Mouse (Mus musculus) forebrain, postnatal 0 days (tissue): ENCODE measurements at regions not wholly inside any gene's neighbourhood (a gene's known extent, or its start where the extent isn't known, plus 50 kb on each side); places are given as distances from the start of the nearest gene placed in this dataset.
"Not testable (repeated sequence)": the region's sequence is repeated elsewhere in the genome, so short reads cannot be mapped to it uniquely, and the experiment has no call there.

Experiments
- ATAC-seq: fragments of 200-750 bp; cut with Nextera tagmentation; 2 replicates; pipeline ENCODE4 v1.8.0; 2017; ENCODE audit warnings: mild to moderate bottlenecking, moderate library complexity
- DNase-seq: peaks from one replicate; pipeline ENCODE4 v3.0.0-alpha.2; 2015
- H3K27ac ChIP-seq: fragments of 300-500 bp; sonication (generic); 2 replicates; pipeline ENCODE4 v1.5.1; 2014; ENCODE audit warnings: low read depth, mild to moderate bottlenecking, antibody characterized with exemption, low read length, moderate library complexity, mixed read lengths
- H3K27me3 ChIP-seq: fragments of 300-500 bp; sonication (generic); 2 replicates; pipeline ENCODE4 v1.6.1; 2014; ENCODE audit warnings: mild to moderate bottlenecking, low read length, mixed read lengths; ENCODE audit not compliant: insufficient read depth
- H3K36me3 ChIP-seq: fragments of 300-500 bp; sonication (generic); 2 replicates; pipeline ENCODE4 v1.6.1; 2014; ENCODE audit warnings: mild to moderate bottlenecking, moderate library complexity; ENCODE audit not compliant: insufficient read depth
- H3K4me1 ChIP-seq: fragments of 300-500 bp; sonication (generic); 2 replicates; pipeline ENCODE4 v1.6.1; 2014; ENCODE audit warnings: antibody characterized with exemption; ENCODE audit not compliant: insufficient read depth
- H3K4me2 ChIP-seq: fragments of 300-500 bp; sonication (generic); 2 replicates; pipeline ENCODE4 v1.6.1; 2014; ENCODE audit warnings: low read depth, mild to moderate bottlenecking, moderate library complexity
- H3K4me3 ChIP-seq: fragments of 300-500 bp; sonication (generic); 2 replicates; pipeline ENCODE4 v1.5.1; 2014; ENCODE audit warnings: low read depth, low read length, mixed read lengths
- H3K9ac ChIP-seq: fragments of 300-500 bp; sonication (generic); 2 replicates; pipeline ENCODE4 v1.6.1; 2014; ENCODE audit warnings: mild to moderate bottlenecking
- H3K9me3 ChIP-seq: fragments of 300-500 bp; sonication (generic); 2 replicates; pipeline ENCODE4 v1.6.1; 2016; ENCODE audit warnings: low read length
- CTCF ChIP-seq: sonication (generic); IDR thresholded peaks from 2 replicates; pipeline ENCODE4 v1.5.1; 2016; ENCODE audit warnings: antibody characterized with exemption, control low read depth, low read depth
- WGBS: fragments of 180-500 bp; shearing (Covaris S2); extraction: QIAGEN DNeasy Blood & Tissue Kit; methylation state at CpG from one replicate; pipeline ENCODE4 v1.1.7; 2014; 5-methylcytosine and 5-hydroxymethylcytosine counted together

GRCm38 (mm10) chr6:6496789-6497188 is 81.7 kb downstream of the Sem1 start:
- H3K36me3 ChIP-seq, result no peaks in the 10 kb centered on the region
- TF ChIP-seq CTCF, result no peak
- ATAC-seq, result no peak
- no peak overlapping the region for H3K4me3 ChIP-seq
- H3K27me3 ChIP-seq, result no peaks in the 10 kb centered on the region
- no peaks in the 10 kb centered on the region for H3K9me3 ChIP-seq
- no peak overlapping the region for H3K9ac ChIP-seq
- no peak overlapping the region for H3K27ac ChIP-seq
- 82% methylated on average over 1 of the region's 1 CpGs for WGBS
- no peaks in the 10 kb centered on the region for H3K4me1 ChIP-seq
- H3K4me2 ChIP-seq, result no peak overlapping the region
- no peak for DNase-seq

DNA sequence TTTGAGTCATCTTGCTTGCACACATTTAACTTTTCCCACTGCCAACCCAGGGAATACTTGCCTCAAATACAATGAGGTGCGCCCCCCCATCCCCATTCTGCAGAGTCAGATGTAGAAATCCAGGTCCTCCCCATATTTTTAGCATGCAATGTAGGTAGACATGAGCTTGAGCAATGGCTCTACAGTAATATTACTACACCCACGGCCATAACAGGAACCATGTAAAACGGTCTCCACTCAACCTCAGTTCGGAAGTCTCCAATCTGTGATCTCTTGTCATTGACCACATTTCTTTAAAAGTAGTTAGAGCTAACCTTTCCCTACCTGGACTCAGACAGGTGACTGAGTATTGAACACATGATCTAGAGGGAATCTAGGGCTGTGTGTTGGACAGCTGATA is 82.1 kb downstream of the Sem1 start:
- TF ChIP-seq CTCF, result no peak
- no peaks in the 10 kb centered on the region for H3K4me1 ChIP-seq
- 97% methylated on average over 4 of the region's 4 CpGs for WGBS

GRCm38 (mm10) chr6:6488191-6488590 is 90.3 kb downstream of the Sem1 start:
- no peak for TF ChIP-seq CTCF
- ATAC-seq (0 out of 2 replicates have a peak, but pooled peaks have one; percentile 32), DNase-seq (peak; percentile 3)
- H3K4me2 ChIP-seq, result no peak overlapping the region
- WGBS, result 80% methylated on average over 4 of the region's 4 CpGs
- no peaks in the 10 kb centered on the region for H3K36me3 ChIP-seq
- no peaks in the 10 kb centered on the region for H3K9me3 ChIP-seq
- H3K4me3 ChIP-seq, result no peak overlapping the region
- no peak overlapping the region for H3K9ac ChIP-seq
- H3K27me3 ChIP-seq, result no peaks in the 10 kb centered on the region
- no peak overlapping the region for H3K27ac ChIP-seq
- H3K4me1 ChIP-seq, result no peaks in the 10 kb centered on the region

More for the DNA sequence above, 82.1 kb downstream of the Sem1 start:
- Histone ChIP-seq H3K4me3 (no peak overlapping the region), H3K4me2 (no peak overlapping the region), H3K27ac (no peak overlapping the region), H3K9me3 (no peaks in the 10 kb centered on the region), H3K9ac (no peak overlapping the region), H3K27me3 (no peaks in the 10 kb centered on the region), H3K36me3 (no peaks in the 10 kb centered on the region)
- ATAC-seq (no peak), DNase-seq (no peak)

GRCm38 (mm10) chr6:6481596-6481995 is 96.9 kb downstream of the Sem1 start:
- WGBS, result 85% methylated on average over 1 of the region's 1 CpGs
- not testable (repeated sequence) for H3K4me2 ChIP-seq, H3K9ac ChIP-seq, H3K4me3 ChIP-seq, H3K4me1 ChIP-seq, H3K9me3 ChIP-seq, H3K27me3 ChIP-seq, DNase-seq, H3K36me3 ChIP-seq, ATAC-seq, H3K27ac ChIP-seq

GRCm38 (mm10) chr6:6470397-6470796 is 108.1 kb downstream of the Sem1 start:
- H3K27ac ChIP-seq, result no peak overlapping the region
- ATAC-seq (no peak), DNase-seq (no peak)
- H3K4me2 ChIP-seq, result no peak overlapping the region
- 88% methylated on average over 8 of the region's 8 CpGs for WGBS
- no peak for TF ChIP-seq CTCF
- H3K27me3 ChIP-seq, result no peaks in the 10 kb centered on the region
- no peaks in the 10 kb centered on the region for H3K9me3 ChIP-seq
- no peak overlapping the region for H3K4me3 ChIP-seq
- H3K9ac ChIP-seq, result no peak overlapping the region
- H3K4me1 ChIP-seq, result no peaks in the 10 kb centered on the region
- no peaks in the 10 kb centered on the region for H3K36me3 ChIP-seq

DNA sequence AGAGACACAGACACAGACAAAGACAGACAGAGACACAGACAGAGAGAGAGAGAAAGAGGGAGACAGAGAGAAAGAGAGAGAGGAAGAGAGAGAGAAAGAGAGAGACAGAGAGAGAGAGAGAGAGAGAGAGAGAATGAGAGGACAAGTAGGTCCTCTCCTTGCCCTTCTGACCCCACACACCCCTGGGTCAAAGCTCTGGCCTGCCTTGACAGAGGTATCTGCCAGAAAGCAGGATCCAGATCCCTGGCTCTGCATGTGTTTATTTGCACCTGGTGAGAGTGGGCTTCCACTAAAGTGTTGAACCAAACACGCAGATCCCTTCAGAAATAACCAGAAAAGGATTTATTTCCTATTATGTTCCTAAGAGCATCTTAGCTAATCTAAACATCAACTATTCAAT is 110.9 kb downstream of the Sem1 start:
- no peak overlapping the region for H3K9ac ChIP-seq
- no peaks in the 10 kb centered on the region for H3K27me3 ChIP-seq
- no peaks in the 10 kb centered on the region for H3K9me3 ChIP-seq
- H3K4me2 ChIP-seq, result no peak overlapping the region
- no peaks in the 10 kb centered on the region for H3K36me3 ChIP-seq
- H3K27ac ChIP-seq, result no peak overlapping the region
- ATAC-seq (no peak), DNase-seq (no peak)
- WGBS, result 49% methylated on average over 1 of the region's 1 CpGs
- TF ChIP-seq CTCF, result no peak
- peaks cover 4% of the 10 kb centered on the region; the same call in 1 of the 2 replicates for H3K4me1 ChIP-seq
- H3K4me3 ChIP-seq, result no peak overlapping the region

DNA sequence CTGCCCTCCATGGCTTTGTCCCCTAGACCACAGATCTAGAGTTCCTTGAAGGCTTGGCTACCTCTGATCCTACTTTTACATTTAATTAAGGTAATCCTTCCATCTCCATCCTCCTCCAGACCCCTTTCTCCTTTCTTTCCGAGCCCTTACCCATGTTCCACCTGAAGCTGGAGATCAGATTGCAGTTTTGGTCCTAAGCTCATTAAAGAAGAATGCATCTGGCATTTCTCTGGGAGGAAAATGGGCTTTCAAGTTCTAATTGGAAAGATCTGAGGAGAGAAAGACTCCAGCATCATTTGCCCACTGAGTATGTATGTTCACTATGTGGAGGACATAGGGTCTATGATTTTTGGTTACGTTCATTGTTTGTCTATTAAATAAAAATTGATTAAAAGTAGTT is 112.2 kb downstream of the Sem1 start:
- no peaks in the 10 kb centered on the region for H3K9me3 ChIP-seq
- DNase-seq, result no peak
- no peaks in the 10 kb centered on the region for H3K36me3 ChIP-seq
- no peak overlapping the region for H3K27ac ChIP-seq
- 34% methylated on average over 2 of the region's 2 CpGs for WGBS
- H3K4me3 ChIP-seq, result no peak overlapping the region
- no peak for TF ChIP-seq CTCF
- no peak overlapping the region for H3K4me2 ChIP-seq
- no peak overlapping the region for H3K9ac ChIP-seq
- H3K4me1 ChIP-seq, result peaks cover 4% of the 10 kb centered on the region; the same call in 1 of the 2 replicates
- no peak for ATAC-seq
- no peaks in the 10 kb centered on the region for H3K27me3 ChIP-seq
